Mouse (Mus musculus) CH12.LX (cell line): Measurements from ENCODE around the gene Trappc11. TPM values are rescaled to one million over a fixed set of nuclear protein-coding genes. Genes with fewer than 3 reads are reported as not detected.

Source experiments
- DNase-seq: peaks from one replicate; pipeline ENCODE4 v3.0.0-alpha.2; 2013; ENCODE audit errors: extremely low read depth
- H3K27ac ChIP-seq: 2 replicates; pipeline ENCODE4 v1.5.1; 2012; ENCODE audit warnings: low read depth, mild to moderate bottlenecking, control low read depth, moderate library complexity; ENCODE audit not compliant: insufficient read depth
- H3K27me3 ChIP-seq: replicated peaks from 2 replicates; pipeline ENCODE3; 2012; ENCODE audit warnings: inconsistent platforms
- H3K36me3 ChIP-seq, 2 experiments: replicated peaks in 1 of 2; 2 replicates each; pipeline versions ENCODE3 to v1.6.1; 2012; ENCODE audit warnings: inconsistent platforms in 1 of 2, low read length in 1 of 2, mild to moderate bottlenecking in 1 of 2, mixed read lengths in 1 of 2, moderate library complexity in 1 of 2; ENCODE audit not compliant: control insufficient read depth in 1 of 2, insufficient read depth in 1 of 2
- H3K4me1 ChIP-seq, 2 experiments: 2 replicates each; pipeline ENCODE4 v1.6.1; 2012; ENCODE audit warnings: inconsistent platforms in 1 of 2, moderate library complexity in 1 of 2; ENCODE audit not compliant: insufficient read depth in 2 of 2, control insufficient read depth in 1 of 2
- H3K4me2 ChIP-seq: 2 replicates; pipeline ENCODE4 v1.6.1; 2012; ENCODE audit warnings: low read depth, mild to moderate bottlenecking, control low read depth; ENCODE audit not compliant: poor library complexity, insufficient read depth, severe bottlenecking
- H3K4me3 ChIP-seq, 3 experiments: fragments of 150-350 bp in 1 of 3; sonication (generic) in 1 of 3; replicated peaks in 1 of 3; 2 replicates each; pipeline versions ENCODE3 to v1.5.1; 2011 to 2012; ENCODE audit warnings: low read depth in 2 of 3, low read length in 2 of 3, mild to moderate bottlenecking in 2 of 3, moderate library complexity in 2 of 3, control low read depth in 1 of 3, improper control_type of control experiment in 1 of 3, inconsistent platforms in 1 of 3, mixed read lengths in 1 of 3; ENCODE audit not compliant: poor library complexity in 1 of 3
- H3K79me2 ChIP-seq: replicated peaks from 2 replicates; pipeline ENCODE4 v1.6.1; 2012; ENCODE audit warnings: mild to moderate bottlenecking, moderate library complexity; ENCODE audit not compliant: control insufficient read depth, poor library complexity, insufficient read depth, severe bottlenecking; ENCODE audit errors: extremely low read depth
- H3K9ac ChIP-seq: 2 replicates; pipeline ENCODE4 v1.6.1; 2012; ENCODE audit warnings: low read depth, mild to moderate bottlenecking, control low read depth, moderate library complexity; ENCODE audit not compliant: insufficient read depth
- H3K9me3 ChIP-seq: replicated peaks from 2 replicates; pipeline ENCODE3; 2012; ENCODE audit warnings: low read length, inconsistent platforms, mixed read lengths
- CHD1 ChIP-seq: IDR thresholded peaks from 2 replicates; pipeline ENCODE4 v1.6.1; 2012; ENCODE audit warnings: low read depth, low read length, improper control_type of control experiment, inconsistent platforms
- ELF1 ChIP-seq: IDR thresholded peaks from 2 replicates; pipeline ENCODE4 v1.6.1; 2014; ENCODE audit warnings: low read depth, mild to moderate bottlenecking, inconsistent platforms, low read length, improper control_type of control experiment
- EP300 ChIP-seq: IDR thresholded peaks from 2 replicates; pipeline ENCODE4 v1.6.1; 2011; ENCODE audit warnings: low read length, improper control_type of control experiment
- ETS1 ChIP-seq: conservative IDR thresholded peaks from 2 replicates; pipeline ENCODE4 v1.6.1; 2012; ENCODE audit warnings: low read depth, mild to moderate bottlenecking, inconsistent platforms, low read length, improper control_type of control experiment, moderate library complexity
- GABPA ChIP-seq: IDR thresholded peaks from 2 replicates; pipeline ENCODE4 v1.6.1; 2012; ENCODE audit warnings: low read depth, low read length, improper control_type of control experiment, inconsistent platforms; ENCODE audit not compliant: insufficient replicate concordance
- IRF4 ChIP-seq: IDR thresholded peaks from 2 replicates; pipeline ENCODE4 v1.6.1; 2014; ENCODE audit warnings: low read depth, mild to moderate bottlenecking, inconsistent platforms, low read length, improper control_type of control experiment
- JUND ChIP-seq: conservative IDR thresholded peaks from 2 replicates; pipeline ENCODE4 v1.6.1; 2011; ENCODE audit warnings: low read depth, low read length, improper control_type of control experiment
- KAT2A ChIP-seq: IDR thresholded peaks from 2 replicates; pipeline ENCODE4 v1.6.1; 2012; ENCODE audit warnings: low read length, improper control_type of control experiment, inconsistent platforms; ENCODE audit not compliant: insufficient replicate concordance
- MAFK ChIP-seq: IDR thresholded peaks from 2 replicates; pipeline ENCODE4 v1.6.1; 2011; ENCODE audit warnings: low read length, improper control_type of control experiment; ENCODE audit not compliant: insufficient replicate concordance
- MAZ ChIP-seq: IDR thresholded peaks from 2 replicates; pipeline ENCODE4 v1.6.1; 2012; ENCODE audit warnings: low read depth, mild to moderate bottlenecking, inconsistent platforms, low read length, improper control_type of control experiment, moderate library complexity
- MEF2A ChIP-seq: IDR thresholded peaks from 2 replicates; pipeline ENCODE4 v1.6.1; 2014; ENCODE audit warnings: low read depth, mild to moderate bottlenecking, inconsistent platforms, low read length, improper control_type of control experiment, borderline replicate concordance
- MYC ChIP-seq: IDR thresholded peaks from 2 replicates; pipeline ENCODE4 v1.6.1; 2011; ENCODE audit warnings: low read depth, mild to moderate bottlenecking, improper control_type of control experiment, low read length
- NRF1 ChIP-seq: IDR thresholded peaks from 2 replicates; pipeline ENCODE4 v1.6.1; 2014; ENCODE audit warnings: low read depth, mild to moderate bottlenecking, inconsistent platforms, low read length, improper control_type of control experiment, moderate library complexity
- RAD21 ChIP-seq: IDR thresholded peaks from 2 replicates; pipeline ENCODE4 v1.6.1; 2011; ENCODE audit warnings: low read depth, mild to moderate bottlenecking, low read length, improper control_type of control experiment, moderate library complexity
- SIN3A ChIP-seq: IDR thresholded peaks from 2 replicates; pipeline ENCODE4 v1.6.1; 2012; ENCODE audit warnings: low read length, improper control_type of control experiment, inconsistent platforms
- SMC3 ChIP-seq: IDR thresholded peaks from 2 replicates; pipeline ENCODE4 v1.6.1; 2011; ENCODE audit warnings: low read depth, low read length, improper control_type of control experiment
- TBP ChIP-seq: conservative IDR thresholded peaks from 2 replicates; pipeline ENCODE4 v1.6.1; 2011; ENCODE audit warnings: low read depth, low read length, improper control_type of control experiment
- TCF12 ChIP-seq: IDR thresholded peaks from 2 replicates; pipeline ENCODE4 v1.6.1; 2014; ENCODE audit warnings: low read depth, mild to moderate bottlenecking, inconsistent platforms, low read length, improper control_type of control experiment
- UBTF ChIP-seq: IDR thresholded peaks from 2 replicates; pipeline ENCODE4 v1.6.1; 2012; ENCODE audit warnings: low read depth, mild to moderate bottlenecking, inconsistent platforms, low read length, improper control_type of control experiment, moderate library complexity
- ZKSCAN1 ChIP-seq: IDR thresholded peaks from 2 replicates; pipeline ENCODE4 v1.6.1; 2012; ENCODE audit warnings: low read depth, inconsistent platforms, low read length, improper control_type of control experiment, borderline replicate concordance
- ZMIZ1 ChIP-seq: IDR thresholded peaks from 2 replicates; pipeline ENCODE4 v1.6.1; 2012; ENCODE audit warnings: low read depth, mild to moderate bottlenecking, inconsistent platforms, low read length, improper control_type of control experiment
- ZNF384 ChIP-seq: IDR thresholded peaks from 2 replicates; pipeline ENCODE4 v1.6.1; 2012; ENCODE audit warnings: low read depth, low read length, improper control_type of control experiment, inconsistent platforms
- dilution Hi-C: fragments of 300-500 bp; cut with MboI; formaldehyde crosslinking; loops from 2 replicates; pipeline ENCODE4 v1.14.3; 2020; ENCODE audit warnings: low sequenced_read_pairs; ENCODE audit not compliant: extremely low pct_unique_long_range_greater_than_20kb, extremely low pct_ligation_motif_present
- in situ Hi-C: fragments of 300-500 bp; cut with MboI; formaldehyde crosslinking; loops from 3 replicates; pipeline ENCODE4 v1.14.3; 2019; ENCODE audit warnings: low sequenced_read_pairs, low pct_ligation_motif_present, low pct_unique_long_range_greater_than_20kb, mixed read lengths
- polyA plus RNA-seq: library from polyadenylated mRNA; unstranded; fragments of >175 nt; gene quantifications from 2 replicates; pipeline ENCODE4 v1.2.1, GENCODE M21; 2012; ENCODE audit warnings: low read depth; ENCODE audit not compliant: insufficient read length
- total RNA-seq, 2 experiments: library from RNA; depleted of rRNA; stranded (reverse); fragments of 300-350 nt in 1 of 2; fragments of >200 nt in 1 of 2; gene quantifications; 2 replicates each; pipeline ENCODE4 v1.2.3; 2012 to 2014

Trappc11 gene
- total and polyA plus RNA-seq, 3 experiments: 16.3 to 24.6 (median 20.8) TPM

DNA sequence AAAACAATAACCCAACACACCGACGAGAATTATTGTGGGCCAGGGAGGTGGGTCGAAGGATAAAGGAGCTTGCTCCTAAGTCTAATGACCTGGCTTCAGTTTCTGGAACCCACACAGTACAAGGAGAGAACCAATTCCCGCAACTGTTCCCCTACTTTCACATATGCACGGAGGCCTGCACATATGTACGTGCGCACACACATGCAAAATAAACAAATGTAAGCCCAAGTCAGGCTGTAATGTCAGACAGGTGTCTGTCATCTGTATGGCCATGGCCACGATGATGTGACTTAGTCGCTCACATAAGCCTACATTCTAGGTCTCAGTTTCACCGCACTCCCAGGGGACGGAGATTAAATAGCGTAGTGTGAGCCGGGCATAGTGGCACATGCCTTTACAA is 30.7 kb downstream of the Trappc11 start:
- no peaks in the 10 kb centered on the region for H3K4me1 ChIP-seq
- H3K4me2 ChIP-seq: no peak overlapping the region
- TF ChIP-seq ZNF384 (no peak), MYC (no peak), ZKSCAN1 (no peak), SMC3 (no peak), MEF2A (no peak), UBTF (no peak), MAFK (no peak), ETS1 (no peak), TCF12 (no peak), IRF4 (no peak), ELF1 (no peak), KAT2A (no peak), GABPA (no peak), CHD1 (no peak), NRF1 (no peak), JUND (no peak), EP300 (no peak), ZMIZ1 (no peak), RAD21 (no peak)
- TF ChIP-seq, all 38 proteins: peak for 0
- no peak overlapping the region for H3K27ac ChIP-seq
- no peak for DNase-seq
- dilution Hi-C loops: no loop called here
- no peaks in the 10 kb centered on the region for H3K9me3 ChIP-seq
- in situ Hi-C loops: no loop called here
- no peaks in the 10 kb centered on the region for H3K27me3 ChIP-seq
- H3K4me3 ChIP-seq: no peak overlapping the region
- no peak overlapping the region for H3K9ac ChIP-seq
- H3K79me2 ChIP-seq: no peaks in the 10 kb centered on the region
- peaks cover 65 to 93% of the 10 kb centered on the region in 2 experiments for H3K36me3 ChIP-seq

GRCm38 (mm10) chr8:47501994-47502393 is 31.3 kb downstream of the Trappc11 start:
- no peak for TF ChIP-seq ELF1
- no peak for TF ChIP-seq UBTF
- no peak for TF ChIP-seq SIN3A
- TF ChIP-seq GABPA: no peak
- TF ChIP-seq ETS1: no peak
- TF ChIP-seq MAZ: no peak
- no peak for TF ChIP-seq ZNF384
- no peak for TF ChIP-seq TBP
- no peak for TF ChIP-seq RAD21
- TF ChIP-seq NRF1: no peak
- Histone ChIP-seq H3K27me3 (no peaks in the 10 kb centered on the region), H3K4me2 (no peak overlapping the region), H3K79me2 (no peaks in the 10 kb centered on the region), H3K27ac (no peak overlapping the region), H3K4me3 (no peak overlapping the region), H3K9me3 (no peaks in the 10 kb centered on the region), H3K4me1 (no peaks in the 10 kb centered on the region), H3K36me3 (peaks cover 64 to 93% of the 10 kb centered on the region in 2 experiments), H3K9ac (no peak overlapping the region)
- DNase-seq: no peak
- in situ Hi-C loops: no loop called here
- dilution Hi-C loops: no loop called here
